Mouse (Mus musculus) stomach, embryonic 15.5 days (tissue): Measurements from ENCODE around the gene Bmp4. TPM values are rescaled to one million over a fixed set of nuclear protein-coding genes. Genes with fewer than 3 reads are reported as not detected.

Experiments used
- ATAC-seq: fragments of 200-750 bp; cut with Nextera tagmentation; 2 replicates; pipeline ENCODE4 v1.8.0; 2017; ENCODE audit warnings: low read depth, moderate number of reproducible peaks, moderate TSS enrichment; ENCODE audit not compliant: insufficient read depth, low FRiP score
- H3K27ac ChIP-seq: fragments of 300-500 bp; sonication (generic); 2 replicates; pipeline ENCODE4 v1.5.1; 2015; ENCODE audit warnings: mild to moderate bottlenecking, inconsistent platforms
- H3K27me3 ChIP-seq: fragments of 300-500 bp; sonication (generic); replicated peaks from 2 replicates; pipeline ENCODE4 v1.6.1; 2015; ENCODE audit warnings: inconsistent platforms
- H3K36me3 ChIP-seq: fragments of 300-500 bp; sonication (generic); 2 replicates; pipeline ENCODE4 v1.6.1; 2015; ENCODE audit warnings: inconsistent platforms
- H3K4me1 ChIP-seq: fragments of 300-500 bp; sonication (generic); 2 replicates; pipeline ENCODE4 v1.6.1; 2015; ENCODE audit warnings: inconsistent platforms
- H3K4me2 ChIP-seq: fragments of 300-500 bp; sonication (generic); 2 replicates; pipeline ENCODE4 v1.6.1; 2015; ENCODE audit warnings: mild to moderate bottlenecking, inconsistent platforms
- H3K4me3 ChIP-seq: fragments of 300-500 bp; sonication (generic); replicated peaks from 2 replicates; pipeline ENCODE4 v1.5.1; 2015; ENCODE audit warnings: inconsistent platforms
- H3K9ac ChIP-seq: fragments of 300-500 bp; sonication (generic); 2 replicates; pipeline ENCODE4 v1.6.1; 2015; ENCODE audit warnings: inconsistent platforms
- H3K9me3 ChIP-seq: fragments of 300-500 bp; sonication (generic); 2 replicates; pipeline ENCODE4 v1.6.1; 2016; ENCODE audit warnings: inconsistent platforms
- WGBS: fragments of 180-500 bp; shearing (Covaris S2); methylation state at CpG from one replicate; pipeline ENCODE4 v1.1.7; 2015; 5-methylcytosine and 5-hydroxymethylcytosine counted together
- polyA plus RNA-seq: library from polyadenylated mRNA; unstranded; fragments of >200 nt; fragmentation: Nextera tagmentation; extraction: Ambion mirVana; gene quantifications from 2 replicates; pipeline ENCODE4 v1.2.1, GENCODE M21; 2015

The Bmp4 gene
- 58.1 and 60.5 TPM in 2 replicates for polyA plus RNA-seq

GRCm38 (mm10) chr14:46390249-46390775 is at the start of gene Bmp4:
Gene Bmp4 (minus strand): TSS chr14:46390669.
- H3K27me3 ChIP-seq = peaks cover 19% of the 10 kb centered on the region
- no peak for ATAC-seq
- 2% methylated on average over 26 of the region's 26 CpGs for WGBS

DNA sequence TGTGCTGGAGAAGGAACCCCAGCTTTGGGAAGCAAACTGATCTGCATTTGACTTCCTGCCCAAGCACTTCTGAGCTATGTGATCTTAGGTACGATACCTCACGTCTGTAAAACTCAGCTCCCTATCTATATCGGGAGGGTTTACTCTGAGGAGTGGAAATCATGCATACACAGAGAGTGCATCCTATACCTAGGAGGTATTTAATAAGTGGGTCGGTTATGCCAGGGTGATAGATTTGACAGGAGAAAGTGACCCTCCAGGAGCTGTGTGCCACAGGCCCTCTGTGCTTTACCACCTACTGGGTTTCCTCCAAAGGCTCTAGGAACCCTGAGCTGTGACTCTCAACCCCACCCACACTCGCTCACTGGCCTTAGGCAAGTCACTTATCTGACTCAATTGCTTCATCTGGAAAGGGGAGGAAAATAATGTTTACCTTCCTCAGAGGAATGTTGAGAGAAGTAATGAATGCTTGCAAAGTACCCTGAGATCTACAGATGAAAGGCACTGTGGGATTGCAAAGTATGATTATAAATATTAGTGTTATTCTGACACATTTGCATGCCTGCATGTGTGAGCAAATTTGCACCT is 49.1 kb upstream of the Bmp4 start:
- ATAC-seq = no peak
- H3K4me3 ChIP-seq = no peak overlapping the region
- H3K4me2 ChIP-seq = no peak overlapping the region
- H3K36me3 ChIP-seq = no peaks in the 10 kb centered on the region
- H3K27me3 ChIP-seq = no peaks in the 10 kb centered on the region
- H3K27ac ChIP-seq = no peak overlapping the region
- H3K9me3 ChIP-seq = no peaks in the 10 kb centered on the region
- H3K9ac ChIP-seq = no peak overlapping the region
- H3K4me1 ChIP-seq = 0 out of 2 replicates have a peak, but pooled peaks cover 6% of the 10 kb centered on the region
- WGBS = 70% methylated on average over 5 of the region's 5 CpGs

More at GRCm38 (mm10) chr14:46390249-46390775, at the start of gene Bmp4:
- Histone ChIP-seq H3K9me3 (no peaks in the 10 kb centered on the region), H3K4me2 (peak within 1 kb of the TSS; percentile 49), H3K4me3 (peak within 1 kb of the TSS; percentile 59), H3K27ac (peak within 1 kb of the TSS; percentile 59), H3K36me3 (no peaks in the 10 kb centered on the region), H3K4me1 (peaks cover 15% of the 10 kb centered on the region), H3K9ac (peak within 1 kb of the TSS; percentile 30; the same call in 1 of the 2 replicates)

DNA sequence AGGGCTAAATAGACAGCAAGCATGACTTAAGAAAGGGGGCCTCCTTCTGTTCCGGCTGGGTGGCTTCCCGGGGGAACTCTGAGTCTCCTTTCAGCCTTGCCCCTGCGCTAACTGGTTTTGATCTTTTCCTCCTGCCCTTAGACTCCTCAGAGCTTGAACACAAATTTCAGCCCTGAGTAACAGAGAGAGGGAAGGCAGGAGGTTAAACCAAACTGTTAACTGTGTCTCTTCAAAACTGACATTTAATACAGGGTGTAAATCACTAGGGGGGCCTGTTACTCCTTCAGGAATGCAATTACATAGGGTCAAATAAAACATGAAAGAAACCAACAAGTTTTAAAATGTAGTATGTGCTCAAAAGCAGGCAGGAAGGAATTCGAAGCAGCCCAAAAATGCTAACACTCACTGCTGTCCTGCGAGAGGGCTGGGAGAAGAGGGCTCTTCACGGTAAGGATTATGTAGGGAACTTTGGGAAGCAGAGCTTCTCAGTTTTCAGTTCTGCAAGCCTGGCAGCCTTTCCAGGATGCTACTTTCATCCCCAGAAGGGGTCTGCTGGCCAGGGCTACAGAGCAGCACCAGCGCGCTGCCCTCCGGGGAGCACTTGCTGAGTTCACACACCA is 46.1 kb upstream of the Bmp4 start:
- ATAC-seq = peak; percentile 22; the same call in 1 of the 2 replicates
- H3K36me3 ChIP-seq = no peaks in the 10 kb centered on the region
- H3K27me3 ChIP-seq = no peaks in the 10 kb centered on the region
- H3K9ac ChIP-seq = no peak overlapping the region
- WGBS = 15% methylated on average over 9 of the region's 9 CpGs
- peak overlapping the region; percentile 14; the same call in 1 of the 2 replicates for H3K4me2 ChIP-seq
- no peaks in the 10 kb centered on the region for H3K9me3 ChIP-seq
- 0 out of 2 replicates have a peak, but pooled peaks cover 6% of the 10 kb centered on the region for H3K4me1 ChIP-seq
- no peak overlapping the region for H3K4me3 ChIP-seq
- 0 out of 2 replicates have a peak overlapping the region, but pooled peaks have one; percentile 16 for H3K27ac ChIP-seq

DNA sequence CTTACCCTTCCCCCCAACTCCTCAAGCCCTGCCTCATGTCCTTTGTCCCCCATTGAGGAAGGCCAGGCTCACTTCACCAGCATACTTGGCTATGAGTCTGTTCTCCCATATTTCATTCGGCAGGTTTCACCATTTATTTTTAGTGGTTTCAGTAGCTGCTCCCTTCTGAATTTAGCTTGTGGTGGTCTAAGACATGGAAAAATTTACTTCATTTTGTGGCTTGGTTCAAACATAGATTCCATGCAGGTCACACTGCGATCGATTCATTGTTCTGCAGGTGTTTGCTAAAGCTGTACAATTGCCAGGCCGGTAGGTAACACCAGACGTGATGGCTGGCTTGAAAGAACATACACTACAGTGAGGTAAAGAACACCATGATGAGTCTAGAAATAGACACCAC is 39.8 kb upstream of the Bmp4 start:
- H3K36me3 ChIP-seq = no peaks in the 10 kb centered on the region
- H3K9me3 ChIP-seq = no peaks in the 10 kb centered on the region
- no peaks in the 10 kb centered on the region for H3K4me1 ChIP-seq
- no peak for ATAC-seq
- no peaks in the 10 kb centered on the region for H3K27me3 ChIP-seq
- no peak overlapping the region for H3K4me2 ChIP-seq
- 87% methylated on average over 5 of the region's 5 CpGs for WGBS
- no peak overlapping the region for H3K9ac ChIP-seq
- H3K27ac ChIP-seq = no peak overlapping the region
- no peak overlapping the region for H3K4me3 ChIP-seq

DNA sequence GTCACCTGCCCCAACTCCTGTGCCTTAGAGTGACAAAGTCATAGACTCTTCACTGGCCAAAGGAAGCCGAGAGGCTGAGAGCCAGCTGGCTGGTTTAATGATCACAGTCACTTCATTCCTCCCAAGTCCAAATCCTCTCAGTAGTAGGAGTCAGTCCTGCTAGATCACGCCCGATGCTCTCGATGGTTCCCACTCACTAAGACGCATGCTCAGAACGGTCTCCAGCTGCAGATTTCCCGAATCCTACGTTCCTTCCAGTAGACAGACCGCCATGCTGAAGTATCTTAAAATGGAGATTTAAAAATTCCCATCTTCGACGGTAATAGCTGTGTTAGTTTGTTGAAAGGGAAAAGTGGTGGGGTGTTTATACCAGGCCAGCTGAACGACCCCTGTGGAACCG is 36.8 kb upstream of the Bmp4 start:
- H3K27me3 ChIP-seq = no peaks in the 10 kb centered on the region
- 81% methylated on average over 13 of the region's 13 CpGs for WGBS
- H3K9ac ChIP-seq = no peak overlapping the region
- no peak overlapping the region for H3K4me2 ChIP-seq
- no peaks in the 10 kb centered on the region for H3K4me1 ChIP-seq
- H3K36me3 ChIP-seq = no peaks in the 10 kb centered on the region
- H3K27ac ChIP-seq = no peak overlapping the region
- H3K9me3 ChIP-seq = no peaks in the 10 kb centered on the region
- no peak overlapping the region for H3K4me3 ChIP-seq
- no peak for ATAC-seq

- WGBS = 64% methylated on average over 3 of the region's 3 CpGs
- ATAC-seq = no peak
- Histone ChIP-seq H3K27me3 (no peaks in the 10 kb centered on the region), H3K27ac (no peak overlapping the region), H3K9ac (no peak overlapping the region), H3K36me3 (no peaks in the 10 kb centered on the region), H3K4me1 (no peaks in the 10 kb centered on the region), H3K9me3 (no peaks in the 10 kb centered on the region), H3K4me2 (no peak overlapping the region), H3K4me3 (no peak overlapping the region)
These were observed 31.4 kb upstream of the Bmp4 start for GRCm38 (mm10) chr14:46421823-46422222.

DNA sequence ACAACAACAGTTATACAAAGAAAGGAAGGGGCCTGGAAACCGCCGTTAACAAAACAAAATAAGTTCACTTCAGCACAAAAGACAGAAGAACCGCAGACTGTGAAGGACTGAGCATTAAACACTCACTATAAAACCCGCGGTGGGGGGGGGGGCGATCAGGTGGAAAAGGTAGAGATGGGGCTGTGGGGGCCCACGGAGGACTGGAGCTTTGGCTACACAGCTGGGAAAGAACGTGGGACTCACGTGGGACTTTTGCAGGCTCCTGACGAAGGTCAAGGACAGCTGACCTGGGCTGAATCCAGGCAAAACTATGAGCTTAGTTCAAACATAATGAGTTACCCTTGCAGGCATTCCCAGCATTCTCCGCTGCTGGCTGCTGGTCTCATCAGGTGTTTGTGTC is 28.8 kb upstream of the Bmp4 start:
- no peak for ATAC-seq
- H3K27ac ChIP-seq = no peak overlapping the region
- no peaks in the 10 kb centered on the region for H3K36me3 ChIP-seq
- H3K9ac ChIP-seq = no peak overlapping the region
- H3K4me2 ChIP-seq = no peak overlapping the region
- no peak overlapping the region for H3K4me3 ChIP-seq
- H3K27me3 ChIP-seq = no peaks in the 10 kb centered on the region
- H3K4me1 ChIP-seq = no peaks in the 10 kb centered on the region
- no peaks in the 10 kb centered on the region for H3K9me3 ChIP-seq
- WGBS = 60% methylated on average over 11 of the region's 11 CpGs

- H3K4me3 ChIP-seq = no peak overlapping the region
- no peak overlapping the region for H3K27ac ChIP-seq
- no peak for ATAC-seq
- WGBS = 80% methylated on average over 15 of the region's 15 CpGs
- no peak overlapping the region for H3K4me2 ChIP-seq
- H3K4me1 ChIP-seq = no peaks in the 10 kb centered on the region
- no peak overlapping the region for H3K9ac ChIP-seq
- no peaks in the 10 kb centered on the region for H3K27me3 ChIP-seq
- H3K36me3 ChIP-seq = no peaks in the 10 kb centered on the region
- no peaks in the 10 kb centered on the region for H3K9me3 ChIP-seq
These were observed 28.1 kb upstream of the Bmp4 start for GRCm38 (mm10) chr14:46418371-46419097.

DNA sequence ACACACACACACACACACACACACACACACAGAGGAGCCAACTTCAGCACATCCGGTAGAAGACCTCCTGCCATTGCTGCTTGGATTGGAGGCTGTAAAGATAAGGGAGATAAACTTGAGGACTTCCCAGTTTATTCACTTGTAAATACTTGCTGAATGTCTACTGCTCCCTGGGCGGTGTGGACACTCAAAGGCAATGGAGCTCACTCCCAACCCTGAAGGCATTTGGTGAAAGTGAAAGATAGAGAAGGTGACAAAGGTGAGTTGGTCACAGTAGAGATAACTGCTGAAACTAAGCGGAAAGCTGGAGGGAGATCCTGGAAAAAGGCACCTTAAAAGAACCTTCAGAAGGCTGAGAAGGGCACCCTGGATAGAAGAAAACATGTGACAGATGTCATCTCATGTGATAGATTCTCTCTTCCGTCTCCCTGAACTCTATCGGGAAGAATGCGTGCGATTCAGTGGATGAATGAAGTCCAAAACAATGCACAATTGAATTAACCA is 22.1 kb upstream of the Bmp4 start:
- H3K4me2 ChIP-seq = no peak overlapping the region
- no peak for ATAC-seq
- no peaks in the 10 kb centered on the region for H3K27me3 ChIP-seq
- 72% methylated on average over 7 of the region's 7 CpGs for WGBS
- H3K9ac ChIP-seq = no peak overlapping the region
- H3K4me1 ChIP-seq = no peaks in the 10 kb centered on the region
- H3K9me3 ChIP-seq = no peaks in the 10 kb centered on the region
- H3K27ac ChIP-seq = no peak overlapping the region
- no peak overlapping the region for H3K4me3 ChIP-seq
- H3K36me3 ChIP-seq = no peaks in the 10 kb centered on the region

DNA sequence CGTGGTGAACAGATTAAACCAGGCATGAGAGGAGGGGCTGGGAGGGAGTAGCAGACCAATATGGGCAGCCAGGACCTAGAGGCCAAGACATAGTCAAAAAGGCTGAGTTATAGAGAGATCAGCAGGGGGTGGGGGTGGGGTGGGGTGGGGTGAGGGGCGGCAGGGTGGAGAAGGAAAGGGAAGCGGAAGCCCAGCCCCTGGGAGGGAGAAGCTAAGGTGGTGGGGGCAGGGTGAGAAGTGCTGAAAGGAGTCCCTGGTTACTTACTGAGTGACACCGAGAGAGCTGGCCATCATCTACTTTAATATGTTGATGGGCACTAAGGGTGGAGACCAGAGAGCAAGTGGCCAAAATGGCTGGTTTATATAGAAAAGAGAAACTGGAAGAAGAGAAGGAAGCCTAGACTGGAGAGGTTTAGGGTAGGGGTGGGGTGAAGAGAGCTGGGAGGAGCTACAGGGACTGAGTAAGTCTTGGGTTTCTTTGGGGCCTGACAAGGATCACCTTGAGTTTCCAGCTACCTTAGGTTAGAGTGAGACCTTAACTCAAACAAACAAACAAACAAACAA is 20.2 kb upstream of the Bmp4 start:
- H3K4me2 ChIP-seq = no peak overlapping the region
- 55% methylated on average over 4 of the region's 4 CpGs for WGBS
- no peaks in the 10 kb centered on the region for H3K27me3 ChIP-seq
- H3K27ac ChIP-seq = no peak overlapping the region
- no peak overlapping the region for H3K9ac ChIP-seq
- H3K4me1 ChIP-seq = no peaks in the 10 kb centered on the region
- H3K36me3 ChIP-seq = no peaks in the 10 kb centered on the region
- H3K4me3 ChIP-seq = no peak overlapping the region
- no peak for ATAC-seq
- no peaks in the 10 kb centered on the region for H3K9me3 ChIP-seq

GRCm38 (mm10) chr14:46409016-46409415 is 18.5 kb upstream of the Bmp4 start:
- no peaks in the 10 kb centered on the region for H3K36me3 ChIP-seq
- H3K4me3 ChIP-seq = no peak overlapping the region
- no peak for ATAC-seq
- H3K27me3 ChIP-seq = no peaks in the 10 kb centered on the region
- no peaks in the 10 kb centered on the region for H3K9me3 ChIP-seq
- H3K27ac ChIP-seq = no peak overlapping the region
- no peak overlapping the region for H3K9ac ChIP-seq
- no peak overlapping the region for H3K4me2 ChIP-seq
- H3K4me1 ChIP-seq = no peaks in the 10 kb centered on the region
- WGBS = 76% methylated on average over 10 of the region's 10 CpGs
